Mouse (Mus musculus): ENCODE measurements at regions not wholly inside any gene's neighbourhood (a gene's known extent, or its start where the extent isn't known, plus 50 kb on each side); places are given as distances from the start of the nearest gene placed in this dataset.
A peak's percentile ranks its signal among the peaks of the same experiment; 100 is the strongest.

- Histone ChIP-seq H3K36me3 (no peaks in the 10 kb centered on the region), H3K9ac (no peak overlapping the region), H3K27ac (replicated peaks) (peak overlapping the region; percentile 45), H3K27me3 (no peaks in the 10 kb centered on the region), H3K4me3 (replicated peaks) (no peak overlapping the region), H3K4me1 (peaks cover 24% of the 10 kb centered on the region), H3K9me3 (replicated peaks) (no peaks in the 10 kb centered on the region), H3K4me2 (replicated peaks) (no peak overlapping the region)
- peak; percentile 57 for ATAC-seq (ENCODE audit: insufficient number of reproducible peaks, low FRiP score, low TSS enrichment, low read depth)
- WGBS: 50% methylated on average over 6 of the region's 6 CpGs
These were observed 70.2 kb upstream of the Picalm start for GRCm38 (mm10) chr7:90059629-90060301.

DNA sequence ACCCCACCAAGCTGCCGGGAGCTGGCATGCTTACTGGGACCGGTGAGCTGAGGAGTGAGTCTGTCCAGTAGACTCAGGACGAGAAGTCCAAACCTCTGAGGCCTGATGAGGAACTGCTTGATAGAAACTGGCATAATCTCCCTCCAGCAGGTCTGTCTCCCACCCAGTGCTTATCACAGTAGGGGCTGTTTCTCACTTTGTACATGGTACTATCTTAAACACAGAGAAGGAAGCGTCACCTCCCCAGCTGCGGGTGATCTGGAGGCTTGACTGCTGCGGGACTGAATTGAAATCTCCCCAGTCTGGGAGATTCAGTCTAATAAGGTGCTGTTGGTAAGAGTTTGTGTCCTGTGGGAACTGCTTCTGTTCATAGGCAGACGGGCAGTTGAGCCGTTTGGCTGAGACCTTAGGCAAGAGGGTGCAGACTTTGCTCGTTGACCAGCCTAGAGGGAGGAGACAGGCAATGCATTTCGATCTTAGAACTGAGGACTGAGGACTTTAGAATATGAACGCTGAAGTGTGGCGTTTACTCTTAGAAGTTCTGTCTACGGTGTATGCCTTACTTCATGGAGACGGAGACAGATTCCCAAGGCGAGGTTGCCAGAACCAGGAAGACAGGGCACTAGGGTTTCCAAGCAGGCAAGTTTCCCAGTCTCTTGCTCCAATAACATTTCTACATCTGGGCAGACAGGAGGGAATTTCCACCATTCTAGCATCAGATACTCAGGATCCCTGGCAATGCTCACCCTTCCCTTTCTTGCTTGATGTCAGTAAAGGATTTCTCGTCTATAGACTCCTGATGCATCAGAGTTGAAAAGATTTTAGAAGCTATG, 69.5 kb upstream of the Picalm start:
- Histone ChIP-seq H3K9me3 (replicated peaks) (no peaks in the 10 kb centered on the region), H3K4me1 (peaks cover 24% of the 10 kb centered on the region), H3K27ac (replicated peaks) (peak overlapping the region; percentile 45), H3K27me3 (no peaks in the 10 kb centered on the region), H3K9ac (no peak overlapping the region), H3K4me2 (replicated peaks) (no peak overlapping the region), H3K4me3 (replicated peaks) (no peak overlapping the region), H3K36me3 (no peaks in the 10 kb centered on the region)
- ATAC-seq (ENCODE audit: insufficient number of reproducible peaks, low FRiP score, low TSS enrichment, low read depth): 0 out of 2 replicates have a peak, but pooled peaks have one; percentile 39
- WGBS: 71% methylated on average over 16 of the region's 16 CpGs

DNA sequence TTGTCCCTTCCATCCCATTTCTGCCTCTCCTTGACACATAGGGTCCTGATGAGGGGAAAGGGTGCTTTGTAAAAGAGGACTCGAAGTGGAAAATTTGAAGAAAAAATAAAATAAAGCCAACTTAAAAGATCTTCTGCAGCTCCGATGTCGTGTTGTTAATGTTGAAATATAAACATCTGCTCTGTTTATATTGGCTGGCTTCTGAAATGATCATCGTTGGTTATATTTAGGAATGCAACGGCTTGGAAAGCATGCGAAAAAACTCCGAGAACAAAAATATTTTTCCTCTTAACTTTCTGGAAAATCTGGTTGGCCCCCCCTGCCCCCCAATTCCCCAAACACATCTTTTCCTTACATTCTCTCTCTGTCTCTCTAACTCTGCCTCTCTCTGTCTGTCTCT, 68.3 kb upstream of the Picalm start:
- H3K27me3 ChIP-seq: no peaks in the 10 kb centered on the region
- ATAC-seq (ENCODE audit: insufficient number of reproducible peaks, low FRiP score, low TSS enrichment, low read depth): no peak
- no peaks in the 10 kb centered on the region for H3K36me3 ChIP-seq
- no peaks in the 10 kb centered on the region for H3K9me3 ChIP-seq (replicated peaks)
- 27% methylated on average over 7 of the region's 7 CpGs for WGBS
- no peak overlapping the region for H3K9ac ChIP-seq
- peaks cover 24% of the 10 kb centered on the region for H3K4me1 ChIP-seq
- no peak overlapping the region for H3K4me3 ChIP-seq (replicated peaks)
- no peak overlapping the region; the same call in 1 of the 2 replicates for H3K4me2 ChIP-seq (replicated peaks)
- peak overlapping the region; percentile 45 for H3K27ac ChIP-seq (replicated peaks)

DNA sequence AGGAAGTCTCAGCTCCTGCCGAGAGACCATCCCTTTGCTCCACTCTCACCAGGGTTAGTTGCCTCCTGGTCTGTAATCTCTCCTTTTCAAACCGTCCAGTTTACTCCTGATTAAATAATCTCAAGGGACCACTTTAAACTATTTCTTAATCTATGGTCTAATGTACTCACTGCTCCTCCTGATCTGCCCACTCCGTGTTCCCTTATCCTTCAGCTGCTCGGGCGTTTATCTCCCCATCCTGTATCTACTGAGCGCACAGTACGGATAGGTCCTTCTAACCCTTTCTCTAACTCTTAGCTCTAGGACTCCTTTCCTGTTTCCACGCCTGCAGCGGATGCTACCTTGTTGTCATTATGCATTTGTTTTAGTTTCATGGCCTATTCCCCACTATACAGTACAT, 67.1 kb upstream of the Picalm start:
- 83% methylated on average over 9 of the region's 9 CpGs for WGBS
- ATAC-seq (ENCODE audit: insufficient number of reproducible peaks, low FRiP score, low TSS enrichment, low read depth): no peak
- Histone ChIP-seq H3K4me3 (replicated peaks) (no peak overlapping the region), H3K4me2 (replicated peaks) (no peak overlapping the region), H3K9me3 (replicated peaks) (no peaks in the 10 kb centered on the region), H3K36me3 (no peaks in the 10 kb centered on the region), H3K4me1 (peaks cover 24% of the 10 kb centered on the region), H3K9ac (no peak overlapping the region), H3K27ac (replicated peaks) (no peak overlapping the region), H3K27me3 (no peaks in the 10 kb centered on the region)

- no peaks in the 10 kb centered on the region for H3K27me3 ChIP-seq
- no peak overlapping the region for H3K4me2 ChIP-seq (replicated peaks)
- H3K9me3 ChIP-seq (replicated peaks): no peaks in the 10 kb centered on the region
- H3K4me3 ChIP-seq (replicated peaks): no peak overlapping the region
- no peak overlapping the region for H3K9ac ChIP-seq
- peaks cover 20% of the 10 kb centered on the region for H3K4me1 ChIP-seq
- H3K27ac ChIP-seq (replicated peaks): no peak overlapping the region
- WGBS: 93% methylated on average over 1 of the region's 1 CpGs
- H3K36me3 ChIP-seq: no peaks in the 10 kb centered on the region
- no peak for ATAC-seq (ENCODE audit: insufficient number of reproducible peaks, low FRiP score, low TSS enrichment, low read depth)
These were observed 65.8 kb upstream of the Picalm start for GRCm38 (mm10) chr7:90064198-90064597.

GRCm38 (mm10) chr7:90065269-90065955, 64.6 kb upstream of the Picalm start:
- H3K4me3 ChIP-seq (replicated peaks): no peak overlapping the region
- 78% methylated on average over 9 of the region's 9 CpGs for WGBS
- peaks cover 9% of the 10 kb centered on the region for H3K4me1 ChIP-seq
- no peak overlapping the region for H3K27ac ChIP-seq (replicated peaks)
- H3K4me2 ChIP-seq (replicated peaks): no peak overlapping the region
- no peak for ATAC-seq (ENCODE audit: insufficient number of reproducible peaks, low FRiP score, low TSS enrichment, low read depth)
- H3K9ac ChIP-seq: no peak overlapping the region
- H3K27me3 ChIP-seq: no peaks in the 10 kb centered on the region
- H3K36me3 ChIP-seq: no peaks in the 10 kb centered on the region
- H3K9me3 ChIP-seq (replicated peaks): no peaks in the 10 kb centered on the region

DNA sequence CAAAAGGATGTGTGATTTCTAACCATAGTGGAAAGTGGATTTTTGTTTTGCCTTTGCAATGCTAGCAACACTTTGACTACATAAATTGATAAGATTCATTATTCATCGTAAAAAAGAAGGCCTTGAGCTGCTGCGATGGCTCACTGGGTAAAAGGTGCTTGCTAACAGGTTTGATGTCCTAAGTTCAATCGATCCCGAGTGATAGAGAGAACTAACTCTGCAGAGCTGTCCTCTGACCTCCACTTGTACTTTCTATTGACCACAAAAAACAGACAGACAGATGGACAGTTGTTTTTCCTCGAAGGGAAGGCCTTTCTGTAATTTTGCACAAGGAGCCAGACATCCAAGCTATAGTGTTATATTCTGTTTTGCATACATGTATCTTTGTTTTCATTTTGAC, 63.7 kb upstream of the Picalm start:
- H3K9me3 ChIP-seq (replicated peaks): no peaks in the 10 kb centered on the region
- WGBS: 87% methylated on average over 5 of the region's 5 CpGs
- no peak overlapping the region for H3K4me2 ChIP-seq (replicated peaks)
- H3K9ac ChIP-seq: no peak overlapping the region
- H3K27me3 ChIP-seq: no peaks in the 10 kb centered on the region
- no peaks in the 10 kb centered on the region for H3K36me3 ChIP-seq
- no peak for ATAC-seq (ENCODE audit: insufficient number of reproducible peaks, low FRiP score, low TSS enrichment, low read depth)
- H3K4me3 ChIP-seq (replicated peaks): no peak overlapping the region
- H3K4me1 ChIP-seq: peaks cover 4% of the 10 kb centered on the region
- H3K27ac ChIP-seq (replicated peaks): no peak overlapping the region

DNA sequence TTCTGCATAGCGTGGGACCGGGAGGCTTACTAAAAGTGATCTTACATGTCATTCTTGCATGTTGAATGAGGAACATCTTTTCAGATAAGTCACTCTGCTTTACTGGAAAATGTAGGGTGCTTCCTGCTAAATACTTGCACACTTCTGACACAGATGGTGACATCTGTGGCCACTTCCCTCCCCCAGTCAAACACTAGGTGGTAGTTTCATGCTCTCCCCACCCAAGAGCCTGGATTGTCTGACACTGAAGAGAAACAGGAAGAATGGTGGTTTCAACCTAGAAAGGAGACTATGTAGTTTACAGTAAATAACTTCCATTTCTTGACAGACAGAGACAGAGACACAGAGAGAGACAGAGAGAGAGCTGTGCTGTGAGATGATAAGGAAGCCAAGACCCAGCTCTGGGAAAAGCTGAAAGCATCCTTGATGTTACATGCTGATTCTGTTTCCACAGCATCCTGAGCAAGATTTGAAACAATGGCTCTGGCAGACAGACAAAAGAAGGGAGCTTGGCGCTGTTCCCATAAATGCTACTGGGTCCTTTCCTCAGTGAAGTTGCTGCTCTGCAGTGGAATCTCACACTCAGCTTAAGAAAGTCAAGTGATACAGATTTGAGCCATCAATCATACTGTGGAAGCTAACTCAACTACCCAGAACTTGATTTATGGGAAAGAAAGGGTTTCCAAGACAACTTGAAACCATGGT, 61.9 kb upstream of the Picalm start:
- WGBS: 87% methylated on average over 3 of the region's 3 CpGs
- no peak overlapping the region for H3K27ac ChIP-seq (replicated peaks)

GRCm38 (mm10) chr7:90070267-90070666, 59.7 kb upstream of the Picalm start:
- Histone ChIP-seq H3K4me1 (no peaks in the 10 kb centered on the region), H3K27ac (replicated peaks) (no peak overlapping the region), H3K36me3 (no peaks in the 10 kb centered on the region), H3K4me2 (replicated peaks) (no peak overlapping the region), H3K4me3 (replicated peaks) (no peak overlapping the region), H3K27me3 (no peaks in the 10 kb centered on the region), H3K9ac (no peak overlapping the region), H3K9me3 (replicated peaks) (no peaks in the 10 kb centered on the region)
- no peak for ATAC-seq (ENCODE audit: insufficient number of reproducible peaks, low FRiP score, low TSS enrichment, low read depth)
- WGBS: 86% methylated on average over 7 of the region's 7 CpGs

More for the DNA sequence above, 61.9 kb upstream of the Picalm start:
- Histone ChIP-seq H3K4me3 (replicated peaks) (no peak overlapping the region), H3K4me2 (replicated peaks) (no peak overlapping the region), H3K4me1 (no peaks in the 10 kb centered on the region), H3K27me3 (no peaks in the 10 kb centered on the region), H3K36me3 (no peaks in the 10 kb centered on the region), H3K9me3 (replicated peaks) (no peaks in the 10 kb centered on the region), H3K9ac (no peak overlapping the region)
- no peak for ATAC-seq (ENCODE audit: insufficient number of reproducible peaks, low FRiP score, low TSS enrichment, low read depth)

DNA sequence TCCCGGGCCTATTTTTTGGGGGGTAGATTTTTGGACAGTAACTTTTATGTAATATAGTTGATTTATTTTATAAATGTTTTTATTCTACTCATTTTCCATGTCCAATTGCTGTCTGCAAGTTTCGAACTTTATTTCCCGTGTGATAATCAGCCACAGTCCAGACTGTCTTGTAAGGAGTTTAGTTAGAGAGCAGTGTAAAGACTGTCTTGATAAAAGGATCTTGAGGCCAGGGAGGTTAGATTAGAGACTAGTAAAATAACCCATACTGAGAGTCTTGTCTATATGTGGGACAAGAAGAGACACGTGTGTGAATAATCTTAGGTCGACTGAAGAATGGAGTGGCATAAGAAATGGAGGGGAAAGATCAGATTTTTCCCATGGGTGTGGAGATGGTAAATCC, 56.1 kb upstream of the Picalm start:
- Histone ChIP-seq H3K36me3 (no peaks in the 10 kb centered on the region), H3K4me1 (no peaks in the 10 kb centered on the region), H3K9me3 (replicated peaks) (no peaks in the 10 kb centered on the region), H3K9ac (no peak overlapping the region), H3K27ac (replicated peaks) (no peak overlapping the region), H3K27me3 (no peaks in the 10 kb centered on the region), H3K4me3 (replicated peaks) (no peak overlapping the region), H3K4me2 (replicated peaks) (no peak overlapping the region)
- no peak for ATAC-seq (ENCODE audit: insufficient number of reproducible peaks, low FRiP score, low TSS enrichment, low read depth)
- WGBS: 79% methylated on average over 5 of the region's 5 CpGs

- Histone ChIP-seq H3K36me3 (no peaks in the 10 kb centered on the region), H3K27me3 (no peaks in the 10 kb centered on the region), H3K9me3 (replicated peaks) (no peaks in the 10 kb centered on the region), H3K9ac (no peak overlapping the region), H3K27ac (replicated peaks) (no peak overlapping the region), H3K4me1 (no peaks in the 10 kb centered on the region), H3K4me3 (replicated peaks) (no peak overlapping the region), H3K4me2 (replicated peaks) (no peak overlapping the region)
- WGBS: 61% methylated on average over 2 of the region's 2 CpGs
- peak; percentile 19; the same call in 1 of the 2 replicates for ATAC-seq (ENCODE audit: insufficient number of reproducible peaks, low FRiP score, low TSS enrichment, low read depth)
These were observed 55.4 kb upstream of the Picalm start for GRCm38 (mm10) chr7:90074592-90074991.
